Comparison of ENCODE assay signal across 26 mouse cellular contexts in genomic region chr14:7938809-7939784, GRCm38 (mm10). TPM values are rescaled to one million over a fixed set of nuclear protein-coding genes. Genes with fewer than 3 reads are reported as not detected.
DNase-seq lines count a peak whose midpoint lies in the region; ATAC-seq and TF ChIP-seq lines count a peak whose summit lies in the region.
"Had no signal": no experiment of that assay in that cellular context is flagged by ENCODE, and none has a peak within 500 bp of the region (broad histone marks: within the 10 kb centered on the region; RNA-seq: fewer than 3 reads in every experiment).

No protein-coding gene starts in this region.

- no peak overlapping the region for H3K9ac ChIP-seq in liver, adult 2 months (ENCODE audit: low read depth, low read length)
- H3K9ac ChIP-seq in liver, embryonic 11.5 days (ENCODE audit: low read depth, low read length) = no peak overlapping the region
- H3K9ac ChIP-seq in limb, embryonic 12.5 days (replicated peaks) = no peak overlapping the region
- H3K9ac ChIP-seq: hindbrain, embryonic 14.5 days; neural tube, embryonic 13.5 days had no signal

- H3K4me1 ChIP-seq in kidney, adult 2 months (ENCODE audit: control insufficient read depth, insufficient read depth, low read length) = peaks cover 7% of the 10 kb centered on the region; the same call in 1 of the 2 replicates
- H3K4me1 ChIP-seq in liver, adult 2 months (ENCODE audit: control insufficient read depth, insufficient read depth, low read length) = peaks cover 15% of the 10 kb centered on the region
- H3K4me1 ChIP-seq in liver, embryonic 11.5 days (replicated peaks; ENCODE audit: control insufficient read depth, insufficient read depth, low read length) = no peaks in the 10 kb centered on the region
- peaks cover 71% of the 10 kb centered on the region for H3K4me1 ChIP-seq in limb, embryonic 12.5 days (replicated peaks)

- peaks cover 3% of the 10 kb centered on the region; the same call in 1 of the 2 replicates for H3K36me3 ChIP-seq in kidney, adult 2 months (ENCODE audit: control insufficient read depth, insufficient read depth, low read length)
- peaks cover 61% of the 10 kb centered on the region for H3K36me3 ChIP-seq in liver, adult 2 months (ENCODE audit: control insufficient read depth, insufficient read depth, low read length)
- H3K36me3 ChIP-seq in liver, embryonic 11.5 days (ENCODE audit: control insufficient read depth, insufficient read depth, low read length) = peaks cover 3% of the 10 kb centered on the region
- H3K36me3 ChIP-seq in limb, embryonic 12.5 days = peaks cover 90% of the 10 kb centered on the region

- no peak overlapping the region for H3K4me2 ChIP-seq in liver, embryonic 11.5 days
- no peak overlapping the region for H3K4me2 ChIP-seq in limb, embryonic 12.5 days
- H3K4me2 ChIP-seq: heart, embryonic 11.5 days; hindbrain, embryonic 14.5 days; neural tube, embryonic 13.5 days had no signal

- DNase-seq in cerebellum, adult 9-11 months = peak; percentile 31
- DNase-seq in cerebellum, adult 9-10 months = no peak
- peak; percentile 33 for DNase-seq in kidney, adult 2 months
- DNase-seq in kidney, postnatal 10 days = no peak
- DNase-seq in liver, adult 2 months (ENCODE audit: extremely low read depth, low read depth, low spot score) = peak; percentile 39
- DNase-seq in liver, embryonic 11.5 days (ENCODE audit: low spot score) = no peak
- no peak for DNase-seq in frontal cortex, postnatal 14 days (ENCODE audit: low spot score in 2 of 2)
- DNase-seq: adrenal gland, adult 2 months; heart, postnatal 14 days; liver; lung, adult 2 months; lung, postnatal 36 days; thymus, adult 2 months had no signal

- no peak overlapping the region for H3K27ac ChIP-seq in kidney, adult 2 months (ENCODE audit: insufficient read depth, low read depth, low read length)
- H3K27ac ChIP-seq in liver, adult 2 months (replicated peaks; ENCODE audit: insufficient read depth, low read depth, low read length) = no peak overlapping the region
- no peak overlapping the region for H3K27ac ChIP-seq in liver, embryonic 11.5 days (ENCODE audit: low read depth, low read length)
- H3K27ac ChIP-seq in limb, embryonic 12.5 days = peak overlapping the region; percentile 77
- H3K27ac ChIP-seq: embryonic facial prominence, embryonic 10.5 days; hindbrain, embryonic 14.5 days; kidney, postnatal 0 days; left cerebral cortex, adult 2 months; neural tube, embryonic 13.5 days had no signal

- WGBS in kidney, adult 2 months = 56% methylated on average over 19 of the region's 19 CpGs
- WGBS in liver, adult 2 months = 59% methylated on average over 19 of the region's 19 CpGs
- WGBS in liver, embryonic 11.5 days = 84% methylated on average over 19 of the region's 19 CpGs
- 62% methylated on average over 19 of the region's 19 CpGs for WGBS in limb, embryonic 12.5 days

- no peak for TF ChIP-seq POLR2A in kidney, adult 2 months (IDR thresholded peaks at IDR 0.05; ENCODE audit: low read depth, low read length)
- no peak for TF ChIP-seq POLR2A in liver, adult 2 months (IDR thresholded peaks at IDR 0.05; ENCODE audit: extremely low read depth, insufficient read depth, low read length)

- H3K27me3 ChIP-seq in kidney, adult 2 months (replicated peaks; ENCODE audit: control insufficient read depth, insufficient read depth, low read length) = no peaks in the 10 kb centered on the region
- H3K27me3 ChIP-seq in liver, adult 2 months (ENCODE audit: control insufficient read depth, insufficient read depth, low read length) = no peaks in the 10 kb centered on the region
- H3K27me3 ChIP-seq in liver, embryonic 11.5 days (replicated peaks; ENCODE audit: control insufficient read depth, insufficient read depth, low read length) = no peaks in the 10 kb centered on the region
- no peaks in the 10 kb centered on the region for H3K27me3 ChIP-seq in limb, embryonic 12.5 days
- H3K27me3 ChIP-seq: CH12.LX; neural tube, embryonic 13.5 days had no signal

- no peaks in the 10 kb centered on the region for H3K79me2 ChIP-seq in liver, adult 2 months (ENCODE audit: control insufficient read depth, insufficient read depth, low read length)

- no peak for TF ChIP-seq CTCF in kidney, adult 2 months (conservative IDR thresholded peaks at IDR 0.05; ENCODE audit: insufficient read depth, insufficient read length, low read depth, low read length)
- no peak for TF ChIP-seq CTCF in liver, adult 2 months (IDR thresholded peaks at IDR 0.05; ENCODE audit: low read depth, low read length)

- no peak for ATAC-seq in liver, embryonic 11.5 days (replicated peaks; ENCODE audit: low FRiP score)
- no peak for ATAC-seq in limb, embryonic 12.5 days (ENCODE audit: insufficient number of reproducible peaks, insufficient read depth, low FRiP score, low TSS enrichment, low read depth)
- ATAC-seq: forebrain, embryonic 14.5 days had no signal

- no peaks in the 10 kb centered on the region for H3K9me3 ChIP-seq in liver, embryonic 11.5 days (ENCODE audit: control insufficient read depth, low read length)
- H3K9me3 ChIP-seq in limb, embryonic 12.5 days = no peaks in the 10 kb centered on the region
- H3K9me3 ChIP-seq: embryonic facial prominence, embryonic 10.5 days; neural tube, embryonic 13.5 days had no signal

- no peak overlapping the region for H3K4me3 ChIP-seq in kidney, adult 2 months (ENCODE audit: insufficient read depth, low read depth, low read length)
- no peak overlapping the region for H3K4me3 ChIP-seq in liver, adult 2 months (ENCODE audit: insufficient read depth, low read depth, low read length)
- H3K4me3 ChIP-seq in liver, embryonic 11.5 days (ENCODE audit: low read depth, low read length) = no peak overlapping the region
- no peak overlapping the region for H3K4me3 ChIP-seq in limb, embryonic 12.5 days (replicated peaks)
- H3K4me3 ChIP-seq: embryonic facial prominence, embryonic 10.5 days; left cerebral cortex, adult 2 months; neural tube, embryonic 13.5 days had no signal

RNA-seq across cellular contexts. Expression of gene Gm45521, which starts 18.0 kb away (rescaled TPM):
- polyA plus RNA-seq in kidney, adult 2 months (2012; rRNA removed) = not detected in 2 replicates
- not detected in 2 replicates for total RNA-seq in liver, adult 2 months (2014; rRNA removed)
- not detected in 2 replicates for polyA plus RNA-seq in liver, adult 2 months (2012; rRNA removed)
- polyA plus RNA-seq in liver, embryonic 11.5 days (2014; fragmentation: Nextera tagmentation; extraction: Ambion mirVana) = not detected in 2 replicates
- polyA plus RNA-seq in limb, embryonic 12.5 days (2016; fragmentation: Nextera tagmentation; extraction: Ambion mirVana) = not detected in 2 replicates
- total RNA-seq: adrenal gland, adult 2 months; CH12.LX; gastrocnemius, postnatal 4 days; heart, postnatal 14 days; left cerebral cortex, adult 2 months; monocyte, adult 5-6 weeks had no signal
- polyA plus RNA-seq: adrenal gland, adult 2 months; cerebellum, adult 2 months; embryonic facial prominence, embryonic 10.5 days; kidney, postnatal 0 days; lung, adult 2 months; thymus, adult 2 months; urinary bladder, adult 2 months had no signal

RNA-seq across cellular contexts. Expression of gene Dnase1l3, which starts 55.3 kb away (rescaled TPM):
- 0.37 and 3.0 TPM in 2 replicates for polyA plus RNA-seq in kidney, adult 2 months (2012; rRNA removed)
- 10.0 and 10.9 TPM in 2 replicates for total RNA-seq in liver, adult 2 months (2014; rRNA removed)
- 20.5 and 24.3 TPM in 2 replicates for polyA plus RNA-seq in liver, adult 2 months (2012; rRNA removed)
- 0.73 and 0.79 TPM in 2 replicates for polyA plus RNA-seq in liver, embryonic 11.5 days (2014; fragmentation: Nextera tagmentation; extraction: Ambion mirVana)
- polyA plus RNA-seq in limb, embryonic 12.5 days (2016; fragmentation: Nextera tagmentation; extraction: Ambion mirVana) = not detected in 2 replicates

Comparison
In these comparisons a context has a peak if more than half of its experiments do, and no peak if none do; other contexts are left out.
1. DNase-seq: peak in cerebellum, adult 9-11 months (single experiment), kidney, adult 2 months (single experiment) and liver, adult 2 months (single experiment); none in cerebellum, adult 9-10 months (single experiment), kidney, postnatal 10 days (single experiment), liver, embryonic 11.5 days (single experiment) and frontal cortex, postnatal 14 days (0 of 2).